Comparison of ENCODE assay signal across 14 mouse cellular contexts in genomic region chr6:122795254-122795935, GRCm38 (mm10). TPM values are rescaled to one million over a fixed set of nuclear protein-coding genes. Genes with fewer than 3 reads are reported as not detected.
DNase-seq lines count a peak whose midpoint lies in the region; ATAC-seq and TF ChIP-seq lines count a peak whose summit lies in the region.
"Had no signal": no experiment of that assay in that cellular context is flagged by ENCODE, and none has a peak within 500 bp of the region (broad histone marks: within the 10 kb centered on the region; RNA-seq: fewer than 3 reads in every experiment).

No protein-coding gene starts in this region.

- no peak overlapping the region for H3K4me2 ChIP-seq in limb, embryonic 13.5 days (replicated peaks)
- H3K4me2 ChIP-seq: forebrain, embryonic 12.5 days; heart, embryonic 13.5 days; lung, embryonic 14.5 days had no signal

- intact Hi-C loops in gastrocnemius, postnatal 14 days (cut with DNase I; ENCODE audit: low total_unique reads) = no loop called here

- no peaks in the 10 kb centered on the region for H3K9me3 ChIP-seq in limb, embryonic 13.5 days
- H3K9me3 ChIP-seq in limb, embryonic 10.5 days (replicated peaks) = no peaks in the 10 kb centered on the region
- H3K9me3 ChIP-seq: forebrain, embryonic 12.5 days; heart, embryonic 13.5 days had no signal

- WGBS in limb, embryonic 13.5 days = 65% methylated on average over 8 of the region's 8 CpGs
- 80% methylated on average over 8 of the region's 8 CpGs for WGBS in limb, embryonic 10.5 days

- DNase-seq in frontal cortex, postnatal 36 days (ENCODE audit: low spot score in 2 of 2) = peak; percentile 26 to 28
- DNase-seq in frontal cortex, postnatal 25 days (ENCODE audit: low spot score in 2 of 2) = no peak
- DNase-seq in limb, embryonic 10.5 days (ENCODE audit: low spot score) = no peak
- no peak for DNase-seq in Patski (ENCODE audit: low read depth, low spot score)
- DNase-seq in gastrocnemius, postnatal 14 days = peak; percentile 54
- DNase-seq in thymus, postnatal 10 days (ENCODE audit: low spot score in 2 of 2) = no peak
- DNase-seq in spleen, postnatal 10 days (ENCODE audit: low spot score in 2 of 2) = no peak
- DNase-seq: cerebellum, postnatal 14 days; lung, embryonic 14.5 days had no signal

- H3K9ac ChIP-seq in limb, embryonic 13.5 days = no peak overlapping the region
- H3K9ac ChIP-seq: forebrain, embryonic 12.5 days; heart, embryonic 13.5 days; lung, embryonic 14.5 days had no signal

- no peak for TF ChIP-seq CTCF in Patski (IDR thresholded peaks at IDR 0.05)

- no peak overlapping the region for H3K4me3 ChIP-seq in limb, embryonic 13.5 days
- no peak overlapping the region for H3K4me3 ChIP-seq in limb, embryonic 10.5 days
- H3K4me3 ChIP-seq: forebrain, embryonic 12.5 days; heart, embryonic 13.5 days had no signal

- in situ Hi-C loops in Patski (cut with MboI; ENCODE audit: low pct_unique_long_range_greater_than_20kb) = no loop called here

- ATAC-seq in limb, embryonic 13.5 days (ENCODE audit: low FRiP score, low read depth) = 0 out of 2 replicates have a peak, but pooled peaks have one; percentile 44
- peak; percentile 31 for ATAC-seq in Patski
- ATAC-seq: inflammation-experienced regulatory T-cells, adult 6 months had no signal

- POLR2A ChIA-PET in Patski (lab: Charles Lee) = no interaction called here

- H3K4me1 ChIP-seq in limb, embryonic 13.5 days = no peaks in the 10 kb centered on the region
- H3K4me1 ChIP-seq in limb, embryonic 10.5 days = no peaks in the 10 kb centered on the region
- H3K4me1 ChIP-seq: forebrain, embryonic 12.5 days; heart, embryonic 13.5 days had no signal

- CTCF ChIA-PET in Patski (lab: Charles Lee) = interaction anchor here (0.7 to 1.9 kb wide), 4 partner anchors 9 to 134 kb away, joined by 3 to 7 read pairs (median 5); no protein-coding TSS in a partner anchor

- H3K36me3 ChIP-seq in limb, embryonic 13.5 days = no peaks in the 10 kb centered on the region
- H3K36me3 ChIP-seq in limb, embryonic 10.5 days = no peaks in the 10 kb centered on the region
- H3K36me3 ChIP-seq: forebrain, embryonic 12.5 days; heart, embryonic 13.5 days had no signal

- peak overlapping the region; percentile 22; the same call in 1 of the 2 replicates for H3K27ac ChIP-seq in limb, embryonic 13.5 days
- no peak overlapping the region for H3K27ac ChIP-seq in limb, embryonic 10.5 days
- H3K27ac ChIP-seq: forebrain, embryonic 12.5 days; heart, embryonic 13.5 days had no signal

- no peaks in the 10 kb centered on the region for H3K27me3 ChIP-seq in limb, embryonic 13.5 days
- H3K27me3 ChIP-seq in limb, embryonic 10.5 days (ENCODE audit: low read depth, poor library complexity, severe bottlenecking) = no peaks in the 10 kb centered on the region
- peaks cover 4% of the 10 kb centered on the region for H3K27me3 ChIP-seq in Patski
- H3K27me3 ChIP-seq: CH12.LX; forebrain, embryonic 12.5 days; heart, embryonic 13.5 days had no signal

RNA-seq across cellular contexts. Expression of gene Slc2a3, which starts 6.0 kb away (rescaled TPM):
- polyA plus RNA-seq in limb, embryonic 13.5 days (2015; fragmentation: Nextera tagmentation; extraction: Ambion mirVana) = 72.7 and 83.0 TPM in 2 replicates
- polyA plus RNA-seq in limb, embryonic 10.5 days (2016; fragmentation: Nextera tagmentation; extraction: Ambion mirVana) = 61.3 and 74.0 TPM in 2 replicates
- 0.19 TPM for polyA plus RNA-seq in Patski (2021)
- 1 to 10 TPM; 1.2 to 1.9 TPM for total RNA-seq in gastrocnemius, postnatal 14 days (2021)

RNA-seq across cellular contexts. Expression of gene Foxj2, which starts 24.3 kb away (rescaled TPM):
- 6.4 and 7.1 TPM in 2 replicates for polyA plus RNA-seq in limb, embryonic 13.5 days (2015; fragmentation: Nextera tagmentation; extraction: Ambion mirVana)
- polyA plus RNA-seq in limb, embryonic 10.5 days (2016; fragmentation: Nextera tagmentation; extraction: Ambion mirVana) = 1.7 and 3.2 TPM in 2 replicates
- polyA plus RNA-seq in Patski (2021) = 19.6 TPM
- total RNA-seq in gastrocnemius, postnatal 14 days (2021) = 10 to 100 TPM; 15.5 to 18.5 TPM

Comparison
In these comparisons a context has a peak if more than half of its experiments do, and no peak if none do; other contexts are left out.
1. DNase-seq: peak in frontal cortex, postnatal 36 days (2 of 2) and gastrocnemius, postnatal 14 days (single experiment); none in frontal cortex, postnatal 25 days (0 of 2), limb, embryonic 10.5 days (single experiment), Patski (single experiment), thymus, postnatal 10 days (0 of 2) and spleen, postnatal 10 days (0 of 2).
2. RNA of gene Slc2a3, which starts 6.0 kb away (polyA plus RNA-seq): 72.7 to 83.0 TPM in limb, embryonic 13.5 days and 61.3 to 74.0 TPM in limb, embryonic 10.5 days; 0.19 TPM in Patski (single experiment); every median in the first group is over 10 times any median in the second.